Mouse (Mus musculus) small intestine, adult 2 months (tissue): ENCODE data around the gene Poll. TPM values are rescaled to one million over a fixed set of nuclear protein-coding genes. Genes with fewer than 3 reads are reported as not detected.

ENCODE experiments used
- H3K27ac ChIP-seq: fragments of 200-500 bp; 2 replicates; pipeline ENCODE4 v1.5.1; 2012; ENCODE audit warnings: low read depth, low read length, control low read depth, inconsistent platforms; ENCODE audit not compliant: insufficient read depth
- H3K27me3 ChIP-seq: fragments of 200-500 bp; 2 replicates; pipeline ENCODE4 v1.6.1; 2012; ENCODE audit warnings: mild to moderate bottlenecking, moderate library complexity, low read length, inconsistent platforms; ENCODE audit not compliant: control insufficient read depth, insufficient read depth
- H3K36me3 ChIP-seq: fragments of 200-500 bp; 2 replicates; pipeline ENCODE4 v1.6.1; 2012; ENCODE audit warnings: mild to moderate bottlenecking, low read length, control low read depth, inconsistent platforms; ENCODE audit not compliant: control insufficient read depth, insufficient read depth
- H3K4me1 ChIP-seq: fragments of 200-500 bp; 2 replicates; pipeline ENCODE4 v1.6.1; 2012; ENCODE audit warnings: low read length, inconsistent platforms, mixed read lengths; ENCODE audit not compliant: control insufficient read depth, insufficient read depth, insufficient read length
- H3K4me3 ChIP-seq: fragments of 200-500 bp; 2 replicates; pipeline ENCODE4 v1.5.1; 2012; ENCODE audit warnings: low read depth, mild to moderate bottlenecking, control low read depth, inconsistent platforms, low read length, moderate library complexity
- CTCF ChIP-seq: fragments of 200-500 bp; IDR thresholded peaks from 2 replicates; pipeline ENCODE4 v1.5.1; 2012; ENCODE audit warnings: low read depth, mild to moderate bottlenecking, control low read depth, inconsistent platforms, low read length, moderate library complexity, mixed read lengths; ENCODE audit not compliant: insufficient replicate concordance, insufficient read length; ENCODE audit errors: extremely low read depth
- POLR2A ChIP-seq: fragments of 200-500 bp; IDR thresholded peaks from 2 replicates; pipeline ENCODE4 v1.6.1; 2012; ENCODE audit warnings: low read depth, mild to moderate bottlenecking, control low read depth, inconsistent platforms, low read length, moderate library complexity
- WGBS: fragments of 180-500 bp; shearing (Covaris S2); methylation state at CpG from one replicate; pipeline ENCODE4 v1.1.7; 2018; 5-methylcytosine and 5-hydroxymethylcytosine counted together
- polyA plus RNA-seq: library from polyadenylated mRNA; depleted of rRNA; stranded (reverse); fragments of >200 nt; gene quantifications from 2 replicates; pipeline ENCODE4 v1.2.3, GENCODE M21; 2012

Poll gene
- polyA plus RNA-seq, 1 experiment = 7.2 TPM

GRCm38 (mm10) chr19:45577141-45577750 is 16.9 kb upstream of the Poll start:
- Histone ChIP-seq H3K4me3 (no peak overlapping the region), H3K36me3 (peaks cover 11% of the 10 kb centered on the region; the same call in 1 of the 2 replicates), H3K27me3 (no peaks in the 10 kb centered on the region), H3K27ac (peak overlapping the region; percentile 26; the same call in 1 of the 2 replicates), H3K4me1 (peaks cover 28% of the 10 kb centered on the region)
- WGBS = 70% methylated on average over 14 of the region's 14 CpGs
- TF ChIP-seq CTCF (no peak), POLR2A (no peak)

GRCm38 (mm10) chr19:45575632-45576001 is 15.3 kb upstream of the Poll start:
- Histone ChIP-seq H3K36me3 (peaks cover 11% of the 10 kb centered on the region; the same call in 1 of the 2 replicates), H3K4me3 (peak overlapping the region; percentile 47), H3K27me3 (no peaks in the 10 kb centered on the region), H3K4me1 (peaks cover 28% of the 10 kb centered on the region), H3K27ac (0 out of 2 replicates have a peak overlapping the region, but pooled peaks have one; percentile 36)
- WGBS = 13% methylated on average over 8 of the region's 8 CpGs
- TF ChIP-seq POLR2A (no peak), CTCF (no peak)

DNA sequence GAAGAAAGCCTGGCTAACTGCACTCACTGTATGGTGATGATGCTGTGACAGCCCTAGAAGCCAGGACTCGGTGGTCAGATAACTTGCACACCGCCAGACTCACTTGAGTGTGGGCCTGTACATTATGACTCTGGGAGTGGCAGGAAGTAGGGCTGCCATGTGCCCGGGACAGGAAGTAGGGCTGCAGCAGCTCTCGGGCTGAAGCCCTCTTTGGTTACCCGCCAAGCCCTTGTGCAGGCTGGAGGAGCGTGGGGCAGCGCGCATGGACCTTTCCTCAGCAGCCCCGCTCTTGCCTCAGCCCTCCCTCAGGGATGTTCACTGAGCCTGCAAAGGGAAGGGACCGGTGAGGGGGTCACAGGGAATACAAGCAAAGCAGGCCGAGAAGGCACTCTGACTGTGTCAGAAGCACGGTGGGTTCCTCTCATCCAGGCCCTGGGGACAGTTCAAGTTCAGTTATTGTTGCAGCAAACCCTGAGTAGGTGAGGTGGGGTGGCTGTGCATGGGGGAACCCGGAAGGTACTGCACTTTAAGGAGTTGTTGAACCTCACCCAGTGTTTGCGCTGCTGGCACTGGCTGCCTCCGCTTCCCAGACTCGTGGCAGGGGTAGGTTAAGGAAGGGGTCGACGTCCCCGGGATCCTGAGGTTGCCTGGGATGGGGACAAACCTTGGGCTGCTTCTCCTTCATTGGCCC is 14.8 kb upstream of the Poll start:
- peaks cover 11% of the 10 kb centered on the region; the same call in 1 of the 2 replicates for H3K36me3 ChIP-seq
- peak overlapping the region; percentile 36 for H3K27ac ChIP-seq
- H3K27me3 ChIP-seq = no peaks in the 10 kb centered on the region
- peaks cover 28% of the 10 kb centered on the region for H3K4me1 ChIP-seq
- 21% methylated on average over 19 of the region's 19 CpGs for WGBS
- H3K4me3 ChIP-seq = peak overlapping the region; percentile 47
- TF ChIP-seq POLR2A (no peak), CTCF (no peak)

DNA sequence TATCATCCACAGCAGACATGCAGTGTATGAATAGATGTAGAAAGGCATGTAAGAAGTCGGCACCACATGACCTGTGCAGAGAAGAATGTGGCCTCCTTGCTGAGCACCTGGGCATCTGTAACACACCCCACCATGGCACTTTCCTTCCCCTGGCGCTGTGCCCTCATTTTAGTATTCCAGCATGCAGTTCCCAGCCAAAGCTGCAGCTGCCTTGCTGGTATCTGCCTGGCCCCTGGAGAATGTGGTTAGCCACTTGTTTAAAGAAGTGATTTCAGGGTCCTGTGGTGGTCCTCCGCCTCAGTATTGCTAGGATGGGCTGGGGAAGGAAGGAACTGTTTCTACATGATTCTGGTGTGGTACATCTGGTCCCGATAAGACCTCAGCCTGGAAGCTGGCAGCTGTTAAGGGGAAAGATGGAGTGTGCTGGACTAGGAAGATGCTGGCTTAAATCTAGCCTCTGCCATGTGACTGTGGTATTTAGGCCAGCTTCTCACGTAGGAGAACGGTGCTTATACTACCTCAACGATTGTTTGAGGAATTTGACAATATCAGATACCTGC is 14.1 kb upstream of the Poll start:
- no peak overlapping the region for H3K4me3 ChIP-seq
- 37% methylated on average over 7 of the region's 7 CpGs for WGBS

DNA sequence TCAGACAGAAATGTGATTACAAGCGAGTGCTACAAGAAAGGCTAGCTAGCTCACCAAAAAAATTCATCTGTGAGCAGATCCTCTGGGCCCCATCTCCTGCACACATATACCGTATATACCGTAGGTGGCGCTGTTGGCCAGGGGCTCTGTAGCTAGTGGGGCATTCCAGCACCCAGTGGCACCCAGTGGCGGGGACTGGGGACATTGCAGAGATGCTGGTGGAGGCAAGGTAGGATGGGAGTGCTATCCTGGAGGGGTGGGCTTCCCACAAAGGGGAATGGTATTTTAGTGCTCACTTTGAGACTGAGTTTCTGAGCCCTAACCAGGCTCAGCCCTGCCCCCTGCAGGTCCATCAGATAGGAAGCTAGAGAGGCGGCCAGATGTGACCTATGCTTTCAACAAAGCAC is 13.5 kb upstream of the Poll start:
- Histone ChIP-seq H3K36me3 (peaks cover 8% of the 10 kb centered on the region; the same call in 1 of the 2 replicates), H3K4me1 (peaks cover 28% of the 10 kb centered on the region), H3K27ac (no peak overlapping the region), H3K4me3 (no peak overlapping the region), H3K27me3 (no peaks in the 10 kb centered on the region)
- 26% methylated on average over 6 of the region's 6 CpGs for WGBS
- peak; percentile 99 for TF ChIP-seq CTCF
- TF ChIP-seq POLR2A = no peak

More for the DNA sequence above, 14.1 kb upstream of the Poll start:
- Histone ChIP-seq H3K4me1 (peaks cover 28% of the 10 kb centered on the region), H3K27ac (no peak overlapping the region), H3K36me3 (peaks cover 10% of the 10 kb centered on the region; the same call in 1 of the 2 replicates), H3K27me3 (no peaks in the 10 kb centered on the region)
- no peak for TF ChIP-seq POLR2A
- no peak for TF ChIP-seq CTCF

DNA sequence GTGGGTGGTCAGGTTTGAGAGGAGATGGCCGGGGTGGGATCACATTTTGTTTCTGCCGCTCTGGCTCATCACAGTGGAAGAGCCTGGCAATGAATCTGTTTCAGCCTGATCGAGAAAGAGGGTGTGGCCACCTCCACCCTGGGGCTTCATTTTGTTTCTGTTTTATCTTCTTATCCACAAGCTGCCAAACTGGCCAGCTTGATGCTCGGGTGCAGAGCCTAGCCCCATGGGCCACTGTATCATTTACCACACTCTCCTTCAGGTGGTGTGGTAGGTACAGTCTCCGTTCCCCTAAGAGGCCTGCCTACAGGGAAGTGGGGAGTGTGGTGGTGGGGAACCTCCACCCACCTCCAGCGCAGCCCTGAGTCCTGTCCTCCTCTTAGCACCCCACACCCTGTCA is 12.7 kb upstream of the Poll start:
- H3K4me3 ChIP-seq = no peak overlapping the region
- H3K27me3 ChIP-seq = no peaks in the 10 kb centered on the region
- 88% methylated on average over 6 of the region's 6 CpGs for whole genome bisulfite sequencing
- H3K36me3 ChIP-seq = peaks cover 5% of the 10 kb centered on the region; the same call in 1 of the 2 replicates
- H3K27ac ChIP-seq = no peak overlapping the region
- H3K4me1 ChIP-seq = peaks cover 28% of the 10 kb centered on the region
- no peak for TF ChIP-seq POLR2A
- TF ChIP-seq CTCF = no peak

- Histone ChIP-seq H3K36me3 (no peaks in the 10 kb centered on the region; the same call in 1 of the 2 replicates), H3K4me3 (no peak overlapping the region), H3K27me3 (no peaks in the 10 kb centered on the region), H3K4me1 (no peaks in the 10 kb centered on the region), H3K27ac (no peak overlapping the region)
- TF ChIP-seq POLR2A (no peak), CTCF (no peak)
- 81% methylated on average over 14 of the region's 14 CpGs for WGBS
Observed at GRCm38 (mm10) chr19:45567367-45567766, 7.0 kb upstream of the Poll start.
